Mouse (Mus musculus): ENCODE measurements around the gene Vasn.
A peak's percentile ranks its signal among the peaks of the same experiment; 100 is the strongest.
"Not testable (repeated sequence)": the region's sequence is repeated elsewhere in the genome, so short reads cannot be mapped to it uniquely, and the experiment has no call there.

The Vasn gene

DNA sequence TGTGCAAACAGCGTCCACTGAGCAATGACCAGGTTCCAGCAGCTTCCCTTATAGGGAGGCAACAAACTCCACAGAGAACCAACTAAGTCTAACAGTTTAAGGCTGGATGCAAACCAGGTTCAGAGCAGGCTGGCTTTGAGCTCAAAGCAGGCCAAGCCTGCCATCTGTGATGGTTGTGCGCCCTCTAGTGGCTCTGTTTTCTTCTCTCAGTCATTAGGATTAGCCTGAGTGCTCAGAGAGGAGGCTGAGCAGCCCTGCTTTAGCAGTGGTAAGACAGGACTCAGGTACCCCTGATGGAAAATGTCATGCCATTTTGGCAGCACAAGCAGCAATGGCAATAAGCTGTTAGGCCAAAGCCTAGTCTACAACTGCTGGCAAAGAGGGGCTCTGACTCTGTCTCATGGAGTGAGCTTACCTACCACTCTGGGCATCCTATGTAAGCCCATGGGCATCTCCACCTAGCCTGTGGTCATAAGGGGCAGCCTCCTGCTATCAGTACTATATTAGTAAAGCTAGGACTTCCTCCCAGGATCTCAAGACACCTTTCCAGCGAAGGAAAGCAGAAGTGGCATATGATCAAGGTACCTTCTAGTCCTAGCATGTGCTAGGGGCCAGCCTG, 27.6 kb downstream of the Vasn start:
- DNase-seq (ENCODE audit: low spot score in 2 of 2), result peak; percentile 63 to 72

DNA sequence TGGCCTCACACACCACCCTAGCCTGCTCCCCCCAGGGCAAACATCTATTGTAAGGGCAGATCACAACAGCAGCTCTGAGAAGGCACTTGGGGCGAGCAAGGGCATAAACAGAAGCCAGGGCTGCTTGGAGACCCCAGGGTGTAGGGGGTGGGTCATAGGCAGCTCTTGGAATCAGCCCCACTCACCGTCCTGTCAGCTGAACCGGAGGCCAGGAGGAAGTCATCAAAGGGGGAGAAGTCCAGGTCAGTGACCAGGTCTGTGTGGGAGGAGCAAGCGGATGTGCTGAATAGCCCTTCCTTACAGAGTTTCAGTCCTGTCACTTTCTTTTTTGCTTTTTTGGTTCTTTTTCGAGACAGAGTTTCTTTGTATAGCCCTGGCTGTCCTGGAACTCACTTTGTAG, 30.6 kb downstream of the Vasn start:
- DNase-seq (ENCODE audit: low spot score in 2 of 2), result no peak

DNA sequence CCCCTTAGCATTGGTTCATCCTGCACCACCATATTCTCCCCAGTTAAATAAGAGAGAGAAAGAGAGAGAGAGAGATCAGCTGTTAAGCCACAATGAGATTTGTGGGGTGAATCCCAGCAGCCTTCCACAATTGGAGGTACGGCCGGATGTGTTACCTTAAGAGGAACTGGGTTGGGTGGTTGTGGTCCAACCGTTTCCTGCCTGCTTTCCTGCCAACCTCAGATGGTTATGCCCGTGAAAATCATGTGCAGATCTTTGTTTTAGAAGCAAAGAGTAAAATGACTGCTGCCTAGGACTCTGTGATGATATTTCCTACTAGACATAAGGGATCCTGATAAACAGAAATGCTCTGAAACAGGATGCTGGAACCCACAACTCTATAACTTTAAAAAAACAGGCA, 34.4 kb downstream of the Vasn start:
- no peak for DNase-seq (ENCODE audit: low spot score in 2 of 2)

DNA sequence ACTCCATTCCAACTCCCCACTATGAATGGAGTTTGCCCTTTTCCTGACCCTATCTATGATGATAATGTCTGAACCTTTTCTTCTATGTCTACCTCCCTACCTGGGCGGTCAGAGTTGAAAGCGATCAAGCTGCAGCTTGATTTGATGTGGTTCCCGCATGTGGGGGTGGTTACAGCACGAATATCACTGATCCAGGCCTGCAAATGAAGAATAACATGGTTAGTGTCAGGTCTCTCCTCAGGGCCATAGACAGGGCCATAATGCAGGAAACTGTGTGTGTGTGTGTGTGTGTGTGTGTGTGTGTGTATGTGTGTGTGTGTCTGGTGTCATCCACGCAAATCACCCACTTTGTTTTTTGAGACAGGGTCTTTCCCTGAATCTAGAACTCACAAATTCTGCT, 37.1 kb downstream of the Vasn start:
- no peak for DNase-seq (ENCODE audit: low spot score in 2 of 2)

DNA sequence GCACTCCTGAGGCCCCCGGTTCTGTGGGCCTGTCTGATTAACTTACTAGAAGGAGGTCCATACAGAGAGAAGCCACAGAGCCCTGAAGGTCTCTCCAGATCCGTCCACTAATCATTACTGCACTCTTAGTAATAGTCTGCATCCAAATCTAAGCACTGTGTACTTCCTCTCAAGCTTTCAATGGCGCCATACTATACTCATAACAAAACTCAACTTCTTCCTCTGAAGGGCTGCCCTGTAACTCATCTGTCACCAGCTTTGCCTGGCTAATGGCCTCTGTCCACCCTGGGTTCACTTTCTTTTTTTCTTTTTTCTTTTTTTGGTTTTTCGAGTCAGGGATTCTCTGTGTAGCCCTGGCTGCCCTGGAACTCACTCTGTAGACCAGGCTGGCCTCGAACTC, 38.3 kb downstream of the Vasn start:
- no peak for DNase-seq (ENCODE audit: low spot score in 2 of 2)

DNA sequence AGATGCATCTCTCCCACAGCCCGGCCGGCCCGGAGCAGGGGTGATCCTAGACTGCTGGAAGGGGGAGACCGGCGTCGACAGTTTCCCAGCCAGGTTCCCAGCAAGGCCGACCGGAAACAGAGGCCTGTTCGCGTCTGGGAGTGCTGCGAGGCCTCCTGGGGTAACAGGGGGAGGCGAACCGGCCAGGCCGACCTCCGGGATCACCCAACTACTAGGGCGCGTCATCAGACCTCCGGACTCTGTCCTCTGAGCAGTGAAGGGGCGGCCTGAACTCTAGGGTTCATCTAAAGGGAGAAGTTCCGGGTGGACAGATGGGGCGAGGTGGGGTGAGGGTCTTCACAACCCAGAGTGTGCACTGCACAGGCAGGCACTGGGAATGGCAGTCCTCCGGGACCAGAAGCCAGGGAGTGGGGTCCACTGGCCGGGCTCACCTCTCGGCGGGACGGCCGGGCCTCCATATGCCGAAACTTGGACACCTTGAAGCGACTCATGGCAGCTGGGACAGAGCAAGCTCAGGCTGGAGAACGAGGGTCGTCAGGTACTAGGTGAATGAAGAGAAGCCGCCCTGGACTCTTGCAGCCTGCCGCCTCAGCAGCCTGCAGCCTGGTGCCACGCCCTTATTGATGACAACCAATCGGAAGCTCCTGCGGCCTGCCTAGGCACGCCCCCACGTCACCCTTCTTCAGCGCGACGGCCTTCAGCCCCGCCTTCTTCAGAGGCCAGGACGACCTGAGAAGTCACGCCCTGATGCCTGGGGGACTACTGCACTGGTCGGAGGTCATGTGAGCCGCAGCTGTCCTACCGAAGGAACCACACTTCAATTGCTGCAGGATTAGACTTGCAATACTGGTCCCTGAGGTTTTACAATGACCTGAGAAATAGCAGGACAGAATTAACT, 39.6 kb downstream of the Vasn start, which contains the start of gene Coro7:
Gene Coro7, minus strand, starts transcription at position 657 of the 898 bp plus-strand sequence.
- DNase-seq (ENCODE audit: low spot score in 2 of 2), result peak; percentile 85 to 89

DNA sequence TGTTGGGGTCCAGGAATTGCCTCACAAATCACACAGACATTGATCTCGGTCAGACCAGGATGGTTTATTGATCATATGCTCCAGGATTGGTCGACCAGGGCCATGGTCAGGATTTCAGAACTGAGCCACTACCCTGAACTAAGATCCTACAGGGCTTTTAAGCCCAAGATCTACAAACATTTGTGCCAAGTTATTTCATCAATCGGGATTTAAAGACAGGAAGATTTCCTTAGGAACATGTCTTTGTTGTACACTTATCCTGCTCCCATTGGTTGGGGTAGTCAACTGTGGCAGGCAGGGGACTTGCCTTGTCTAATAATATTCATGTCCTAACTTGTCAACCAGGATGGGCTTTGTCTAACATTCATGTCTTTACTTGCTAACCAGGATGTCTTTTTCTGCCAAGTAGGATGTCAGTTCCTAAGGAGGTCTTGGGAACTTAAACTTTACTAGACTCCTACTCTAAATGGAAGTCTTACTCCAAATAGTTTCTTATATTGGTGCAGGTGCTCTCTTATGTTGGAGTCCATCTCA, 41.2 kb downstream of the Vasn start:
- DNase-seq (ENCODE audit: low spot score in 2 of 2), result not testable (repeated sequence)

DNA sequence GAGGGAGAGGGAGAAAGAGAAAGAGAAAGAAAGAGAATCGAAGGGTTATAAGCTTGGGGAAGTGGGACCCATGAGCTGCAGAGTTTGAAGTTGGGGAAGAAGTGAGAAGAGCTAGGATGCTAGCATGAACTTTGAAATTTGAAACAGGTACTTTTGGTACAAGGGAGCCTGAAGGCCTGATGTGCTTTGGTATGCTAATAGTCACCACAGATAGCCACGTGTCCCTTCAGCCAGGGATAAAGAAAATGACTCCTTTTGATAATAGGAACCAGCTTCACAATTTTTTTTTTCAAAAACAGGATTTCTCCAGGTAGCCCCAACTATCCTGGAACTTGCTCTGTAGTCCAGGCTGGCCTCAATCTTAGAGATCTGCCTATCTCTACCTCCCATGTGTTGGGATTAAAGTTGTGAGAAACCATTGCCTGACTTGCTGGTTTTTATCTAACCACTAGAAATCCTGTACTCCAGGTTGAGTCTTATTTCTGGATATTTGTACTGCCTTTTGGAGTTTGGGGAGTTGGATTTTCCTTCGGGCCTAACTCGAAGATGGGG, 43.0 kb downstream of the Vasn start:
- no peak for DNase-seq (ENCODE audit: low spot score in 2 of 2)

DNA sequence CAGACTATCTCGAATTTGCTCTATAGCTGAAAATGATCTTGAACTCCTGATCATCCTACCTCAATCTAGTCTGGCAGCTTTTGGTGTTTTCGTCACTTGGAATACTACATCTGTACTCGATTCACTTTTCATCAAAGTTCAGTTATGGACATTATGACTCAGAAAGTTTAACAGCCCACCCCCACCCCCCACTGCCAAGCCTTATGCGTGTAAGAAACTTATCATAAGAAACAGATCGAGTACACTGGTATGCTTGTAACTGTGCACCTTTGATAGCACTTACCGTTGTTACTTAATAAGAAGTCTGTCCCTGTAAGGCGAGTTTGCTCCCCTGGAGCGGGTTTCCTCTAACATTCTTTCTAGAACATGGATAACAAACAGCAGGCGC, 43.4 kb downstream of the Vasn start:
- DNase-seq (ENCODE audit: low spot score in 2 of 2), result no peak

DNA sequence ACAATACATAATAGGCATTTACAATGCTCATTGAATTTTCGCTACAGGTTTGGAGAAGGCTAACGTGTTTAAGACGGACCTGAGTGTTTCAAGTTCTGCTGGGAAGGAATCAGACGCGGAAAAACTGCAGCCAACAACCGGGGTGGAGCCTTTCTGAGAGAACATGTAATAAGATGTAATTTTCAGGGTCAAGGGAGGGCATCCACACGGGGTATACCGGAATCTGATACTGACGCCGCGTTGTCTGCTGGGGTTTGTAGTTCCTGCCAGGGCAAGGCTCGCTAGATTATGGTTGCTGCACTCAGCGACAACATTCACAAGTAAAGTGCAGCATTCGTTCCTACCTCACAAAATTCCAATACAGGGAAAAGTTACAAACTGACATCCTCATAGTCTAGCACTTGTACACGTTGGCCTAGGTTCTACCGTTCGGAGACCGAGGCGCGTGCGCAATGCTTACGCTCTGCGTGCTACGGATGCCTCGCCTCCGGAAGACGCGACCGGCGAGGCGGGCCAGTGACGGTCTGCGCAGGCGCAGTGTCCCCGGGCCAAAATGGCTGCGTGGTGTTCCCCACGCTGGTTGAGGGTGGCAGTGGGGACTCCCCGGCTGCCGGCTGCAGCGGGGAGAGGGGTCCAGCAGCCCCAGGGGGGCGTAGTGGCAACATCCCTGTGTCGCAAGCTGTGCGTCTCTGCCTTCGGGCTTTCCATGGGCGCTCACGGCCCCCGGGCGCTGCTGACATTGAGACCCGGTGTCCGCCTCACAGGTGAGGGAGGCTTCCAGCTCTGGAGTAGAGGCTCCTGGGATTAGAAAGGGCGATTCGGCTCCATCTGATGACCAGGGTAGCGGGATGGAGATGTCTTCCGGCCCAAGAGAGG, 44.1 kb downstream of the Vasn start:
- DNase-seq (ENCODE audit: low spot score in 2 of 2), result peak; percentile 92

DNA sequence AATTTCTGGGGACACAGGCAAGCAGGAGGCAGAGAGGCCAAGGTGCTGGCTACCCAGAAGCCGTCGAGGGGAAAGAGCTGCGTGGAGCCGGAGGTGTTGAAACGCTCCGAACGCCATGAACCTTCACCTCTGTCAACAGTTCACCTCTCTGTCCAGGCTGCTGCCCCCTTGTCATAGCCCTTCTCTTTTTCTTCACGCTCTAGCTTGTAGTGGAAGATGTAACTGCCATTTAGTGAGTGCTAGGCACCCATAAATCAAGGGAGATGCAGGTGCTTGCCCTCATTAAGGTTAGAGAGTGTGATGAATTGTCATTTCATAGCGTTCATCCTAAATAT, 44.7 kb downstream of the Vasn start:
- DNase-seq (ENCODE audit: low spot score in 2 of 2), result no peak

DNA sequence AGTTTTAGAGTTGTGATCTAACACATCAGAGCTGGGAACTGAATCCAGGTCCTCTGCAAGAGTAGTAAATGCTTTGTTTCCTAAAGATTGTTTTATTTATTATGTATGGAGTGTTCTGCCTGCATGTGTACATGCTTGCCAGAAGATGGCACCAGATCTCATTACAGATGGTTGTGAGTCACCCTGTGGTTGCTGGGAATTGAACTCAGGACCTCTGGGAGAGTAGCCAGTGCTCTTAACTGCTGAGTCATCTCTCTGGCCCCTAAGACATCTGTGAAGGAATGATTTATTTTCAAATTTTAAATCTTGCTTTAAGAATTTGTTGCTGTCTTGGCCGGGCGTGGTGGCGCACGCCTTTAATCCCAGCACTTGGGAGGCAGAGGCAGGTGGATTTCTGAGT, 49.6 kb downstream of the Vasn start:
- not testable (repeated sequence) for DNase-seq (ENCODE audit: low spot score in 2 of 2)
